Mouse (Mus musculus) splenic B cell, adult 2 months (primary cell): ENCODE results near the gene Ifi211.
"Not testable (repeated sequence)": the region's sequence is repeated elsewhere in the genome, so short reads cannot be mapped to it uniquely, and the experiment has no call there.

ENCODE experiments used
- DNase-seq: peaks from one replicate; pipeline ENCODE4 v3.0.0-alpha.2; 2011; ENCODE audit warnings: low read depth, low spot score
- H3K27me3 ChIP-seq: 2 replicates; pipeline ENCODE4 v1.6.1; 2012; ENCODE audit warnings: mild to moderate bottlenecking, low read length, moderate library complexity, mixed read lengths; ENCODE audit not compliant: control insufficient read depth, poor library complexity, insufficient read depth, severe bottlenecking
- H3K36me3 ChIP-seq: 2 replicates; pipeline ENCODE4 v1.6.1; 2012; ENCODE audit warnings: mild to moderate bottlenecking, low read length, moderate library complexity, mixed read lengths; ENCODE audit not compliant: control insufficient read depth, poor library complexity, insufficient read depth, severe bottlenecking

Gene Ifi211

DNA sequence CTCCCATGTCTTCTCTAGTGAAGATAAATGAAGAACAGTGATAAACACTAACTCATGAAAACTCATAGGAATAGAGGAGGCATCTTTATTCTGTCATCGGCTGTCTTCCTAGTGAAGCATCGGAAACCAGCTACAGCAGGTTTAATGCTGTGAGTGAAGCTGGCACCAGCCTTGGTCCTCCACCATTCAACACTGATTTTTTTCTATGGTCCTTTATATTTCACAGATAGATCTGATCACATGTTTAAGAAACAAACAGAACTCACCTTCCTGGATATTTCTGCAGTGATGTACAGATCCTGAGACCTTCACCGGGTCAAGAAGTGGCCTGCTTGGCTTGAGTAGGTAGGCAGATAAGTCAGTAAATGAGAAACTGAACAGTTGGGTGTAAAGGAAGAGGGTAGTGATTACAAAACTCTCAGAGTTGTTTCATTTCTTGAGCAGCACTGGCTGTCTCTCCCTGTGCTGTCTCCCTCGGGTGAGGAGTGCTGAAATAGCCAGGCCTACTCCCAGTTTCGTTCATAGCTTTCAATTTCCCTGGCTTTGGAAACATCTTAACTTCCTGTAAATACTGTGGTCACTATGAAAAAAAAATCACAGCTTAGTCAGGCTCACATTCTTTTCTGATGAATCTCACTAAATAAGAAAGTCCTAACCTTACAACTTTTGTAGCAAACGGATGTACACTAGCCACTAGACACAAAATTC, at the start of gene Ifi211:
TSS of gene Ifi211 (minus strand) at position 499 of the 708 bp plus-strand sequence.
- H3K27me3 ChIP-seq, DNase-seq, H3K36me3 ChIP-seq: not testable (repeated sequence)

DNA sequence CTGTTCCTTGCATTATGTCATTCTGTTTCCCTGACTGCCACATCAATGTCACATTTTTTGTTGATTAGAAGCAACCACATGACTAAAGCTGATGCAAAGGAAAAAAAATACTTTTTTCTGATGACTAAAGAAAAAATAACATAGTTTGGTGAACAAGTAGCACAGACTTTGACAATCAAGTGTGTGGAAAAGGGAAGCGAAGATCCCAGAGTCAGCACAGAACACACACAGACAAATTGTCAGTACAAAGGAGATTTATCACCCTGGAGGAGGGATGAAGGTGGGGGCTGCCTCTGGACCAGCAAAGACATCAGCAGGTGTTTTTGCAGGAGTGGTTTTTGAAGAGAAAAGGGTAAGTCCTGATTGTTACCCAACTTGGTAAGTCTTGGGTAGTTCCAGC, 48.6 kb upstream of the Ifi211 start:
- H3K36me3 ChIP-seq, DNase-seq, H3K27me3 ChIP-seq: not testable (repeated sequence)

DNA sequence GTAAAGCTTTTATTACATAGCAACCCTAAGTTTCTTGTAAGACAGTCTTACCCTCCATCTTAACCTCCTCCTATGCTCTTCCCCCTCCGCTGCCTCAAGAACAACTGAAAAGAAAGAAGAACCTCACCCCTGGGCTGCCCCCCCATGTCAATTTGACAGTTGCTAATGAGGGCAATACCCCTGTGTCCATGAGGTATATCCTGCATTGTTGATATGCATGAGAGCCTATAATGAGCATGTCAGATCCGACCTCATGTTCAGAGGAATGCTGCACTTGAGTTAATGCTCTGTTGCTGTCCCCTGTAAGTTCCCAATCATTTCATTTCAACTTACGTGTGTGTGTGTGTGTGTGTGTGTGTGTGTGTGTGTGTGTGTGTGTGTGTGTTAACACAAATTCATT, 47.2 kb upstream of the Ifi211 start:
- not testable (repeated sequence) for H3K27me3 ChIP-seq, H3K36me3 ChIP-seq, DNase-seq

DNA sequence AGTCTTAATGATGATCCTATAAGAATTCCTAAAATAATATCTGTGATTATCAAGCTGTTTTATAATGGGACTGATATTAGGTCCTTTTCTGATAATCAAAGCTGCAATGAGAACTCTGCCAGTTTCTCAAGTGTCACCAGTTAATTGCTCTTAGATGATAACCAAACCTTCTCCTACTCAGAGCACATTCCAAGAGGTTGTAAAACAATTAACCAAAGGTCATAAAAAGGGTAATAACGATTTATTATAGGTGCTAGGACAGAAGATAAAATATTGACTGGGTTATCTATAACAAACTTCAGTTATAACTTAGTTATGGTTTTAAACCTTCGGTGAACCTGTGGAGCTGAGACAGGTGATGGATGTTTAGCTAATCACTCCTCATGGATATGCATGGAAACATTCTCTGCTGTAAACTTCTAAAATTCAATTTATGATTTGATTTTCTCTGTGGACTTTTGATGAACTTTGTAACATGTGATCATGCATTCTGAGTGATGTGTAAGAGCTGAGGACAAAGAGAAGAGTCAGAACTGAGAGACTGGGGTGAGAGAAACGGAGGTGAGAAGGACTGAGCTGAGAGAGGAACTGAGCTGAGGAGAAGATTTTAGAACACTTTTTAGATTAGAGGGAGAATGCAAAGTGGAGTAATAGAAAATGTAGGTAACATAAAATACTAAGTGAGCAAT, 43.1 kb upstream of the Ifi211 start:
- H3K27me3 ChIP-seq, DNase-seq, H3K36me3 ChIP-seq: not testable (repeated sequence)

DNA sequence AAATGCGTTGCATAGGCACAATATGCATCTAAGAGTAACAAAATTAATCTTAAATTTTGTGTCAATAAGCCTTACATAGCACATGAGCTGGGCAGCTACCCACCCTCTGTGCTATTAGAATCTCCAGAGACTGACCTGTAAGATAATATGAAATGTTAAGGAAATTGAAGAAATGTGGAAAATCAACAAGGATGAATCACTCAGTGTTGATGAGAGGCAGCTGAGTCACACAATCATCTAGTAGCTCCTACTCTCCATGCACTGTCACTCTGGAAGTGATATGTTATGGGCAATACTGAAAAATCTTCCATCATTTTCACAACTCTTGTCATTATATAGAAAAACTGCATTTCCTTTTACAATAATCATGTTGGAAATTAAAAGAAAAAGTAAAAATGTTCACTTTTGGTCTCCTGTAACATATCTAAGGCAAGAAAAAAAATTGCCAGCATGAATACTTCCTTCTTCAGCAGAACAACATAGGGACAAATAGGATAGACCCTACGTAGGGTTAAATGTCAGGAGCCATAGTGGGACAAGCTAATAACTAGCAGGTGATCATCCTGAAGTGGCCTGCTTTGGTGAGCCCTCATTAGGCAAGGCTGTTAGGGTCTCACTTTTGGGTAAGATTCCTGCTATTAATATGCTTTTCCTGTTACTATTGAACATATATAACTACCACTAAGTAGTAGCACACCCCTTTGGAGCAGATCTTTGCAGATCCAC, 42.4 kb upstream of the Ifi211 start:
- no peak for DNase-seq
- no peaks in the 10 kb centered on the region for H3K36me3 ChIP-seq

DNA sequence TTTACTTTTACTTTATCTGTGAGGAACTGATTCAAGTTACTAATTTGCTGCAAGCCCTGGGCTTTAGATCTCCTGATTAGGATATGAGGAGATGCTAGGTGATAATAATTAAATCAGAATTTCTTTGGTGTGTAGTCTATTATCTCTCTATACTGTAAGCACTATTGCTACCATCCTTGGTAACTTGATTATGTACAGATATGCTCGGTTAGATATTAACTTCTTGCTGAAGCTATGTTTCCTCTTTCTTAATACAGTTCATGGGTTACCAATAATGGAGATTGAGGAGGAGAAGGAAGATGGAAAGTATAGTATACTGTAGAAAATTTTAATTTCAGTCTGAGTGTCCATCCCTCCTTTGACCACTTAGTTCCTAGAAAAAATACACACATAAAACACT, 40.7 kb upstream of the Ifi211 start:
- H3K27me3 ChIP-seq: no peaks in the 10 kb centered on the region
- no peak for DNase-seq
- no peaks in the 10 kb centered on the region for H3K36me3 ChIP-seq

More for the DNA sequence above, 42.4 kb upstream of the Ifi211 start:
- H3K27me3 ChIP-seq: no peaks in the 10 kb centered on the region

DNA sequence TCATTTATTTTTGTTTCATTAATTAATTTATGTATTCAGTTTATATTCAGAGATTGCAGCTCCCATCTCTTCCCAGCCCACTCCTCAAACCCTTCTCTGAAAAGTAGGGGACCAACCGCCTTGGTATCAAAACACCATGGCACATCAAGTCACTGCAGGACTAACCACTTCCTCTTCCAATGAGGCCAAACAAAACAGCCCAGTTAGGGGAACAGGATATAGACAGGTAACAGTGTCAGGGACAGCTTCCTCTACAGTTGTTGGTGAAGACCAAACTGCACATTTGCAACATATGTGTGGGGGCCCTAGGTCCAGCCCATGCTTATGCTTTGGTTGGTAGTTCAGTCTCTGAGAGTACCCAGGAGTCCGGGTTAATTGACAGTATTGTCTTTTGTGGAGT, 36.2 kb upstream of the Ifi211 start:
- not testable (repeated sequence) for H3K27me3 ChIP-seq, H3K36me3 ChIP-seq
- DNase-seq: peak; percentile 54

- H3K27me3 ChIP-seq, H3K36me3 ChIP-seq, DNase-seq: not testable (repeated sequence)
Measured at GRCm38 (mm10) chr1:173942780-173943066, 29.9 kb upstream of the Ifi211 start.

- not testable (repeated sequence) for H3K36me3 ChIP-seq, H3K27me3 ChIP-seq
- peak; percentile 21 for DNase-seq
Measured at GRCm38 (mm10) chr1:173941924-173942779, 29.3 kb upstream of the Ifi211 start, which contains the start of the genes Mndal and Ifi203. TSS of gene Mndal (minus strand) at chr1:173942491. TSS of gene Ifi203 (minus strand) at chr1:173942672.

DNA sequence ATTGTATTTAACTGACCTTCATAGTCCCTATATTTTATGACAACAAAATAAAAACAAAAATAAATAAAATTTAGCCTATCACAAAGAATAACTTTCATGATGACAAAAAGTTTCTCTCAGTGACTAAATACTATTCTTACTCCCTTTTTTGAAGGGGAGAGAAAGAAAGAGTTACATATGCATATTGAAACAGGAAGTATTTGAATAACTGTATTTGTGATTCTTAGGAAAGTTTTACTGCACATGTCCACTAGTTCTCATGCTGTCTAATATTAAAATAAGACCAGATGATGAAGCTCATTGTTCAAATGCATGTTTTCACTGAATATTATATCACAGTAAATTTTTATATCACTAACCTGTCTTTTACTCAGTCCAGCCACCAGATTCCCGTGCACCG, 28.7 kb upstream of the Ifi211 start:
- H3K27me3 ChIP-seq, DNase-seq, H3K36me3 ChIP-seq: not testable (repeated sequence)

DNA sequence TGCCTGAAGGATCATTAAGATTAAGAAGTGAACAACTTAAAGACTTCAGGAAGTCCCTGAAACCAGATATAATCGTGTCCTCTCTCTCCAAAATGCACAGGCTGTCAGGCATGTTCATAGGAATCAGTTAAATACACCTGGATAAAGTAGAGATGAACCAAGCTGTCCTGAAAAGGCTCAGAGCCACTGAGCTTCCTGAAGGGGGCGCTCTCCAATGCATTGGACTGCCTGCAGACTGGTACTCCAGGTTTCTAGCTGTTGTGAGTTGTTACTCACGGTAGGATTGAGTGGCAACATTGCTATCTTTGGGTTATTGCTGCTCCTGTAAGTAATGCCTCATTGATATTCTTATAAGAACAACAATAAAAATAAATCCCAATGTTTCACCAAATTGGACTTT, 6.4 kb upstream of the Ifi211 start:
- DNase-seq, H3K27me3 ChIP-seq, H3K36me3 ChIP-seq: not testable (repeated sequence)

GRCm38 (mm10) chr1:173914559-173914958, 1.7 kb upstream of the Ifi211 start:
- H3K27me3 ChIP-seq: no peaks in the 10 kb centered on the region
- no peak for DNase-seq
- H3K36me3 ChIP-seq: no peaks in the 10 kb centered on the region

GRCm38 (mm10) chr1:173913256-173913791, 478 bp upstream of the Ifi211 start:
- not testable (repeated sequence) for H3K27me3 ChIP-seq, H3K36me3 ChIP-seq, DNase-seq

GRCm38 (mm10) chr1:173911808-173912464, 910 bp downstream of the Ifi211 start:
- no peaks in the 10 kb centered on the region for H3K36me3 ChIP-seq
- H3K27me3 ChIP-seq: no peaks in the 10 kb centered on the region

More at GRCm38 (mm10) chr1:173911808-173912464, 910 bp downstream of the Ifi211 start:
- no peak for DNase-seq
